Mouse (Mus musculus) kidney, postnatal 10 days (tissue): ENCODE results near the gene Rnh1.

Experiments used
- DNase-seq: peaks from one replicate; pipeline ENCODE4 v3.0.0; 2021; ENCODE audit warnings: mixed read lengths

Gene Rnh1

GRCm38 (mm10) chr7:141155362-141155761, 17.3 kb downstream of the Rnh1 start:
- DNase-seq, result peak; percentile 27

GRCm38 (mm10) chr7:141148639-141149038, 24.0 kb downstream of the Rnh1 start:
- DNase-seq, result no peak

GRCm38 (mm10) chr7:141147044-141147443, 25.6 kb downstream of the Rnh1 start:
- no peak for DNase-seq

- no peak for DNase-seq
Measured at GRCm38 (mm10) chr7:141146043-141146595, 26.5 kb downstream of the Rnh1 start.

GRCm38 (mm10) chr7:141145403-141145802, 27.3 kb downstream of the Rnh1 start:
- DNase-seq, result no peak

GRCm38 (mm10) chr7:141144650-141145049, 28.0 kb downstream of the Rnh1 start:
- DNase-seq, result no peak

- DNase-seq, result no peak
Measured at GRCm38 (mm10) chr7:141143861-141144260, 28.8 kb downstream of the Rnh1 start.

GRCm38 (mm10) chr7:141143112-141143511, 29.5 kb downstream of the Rnh1 start:
- peak; percentile 59 for DNase-seq

GRCm38 (mm10) chr7:141141326-141141725, 31.3 kb downstream of the Rnh1 start:
- DNase-seq, result no peak

GRCm38 (mm10) chr7:141131904-141132755, 40.5 kb downstream of the Rnh1 start:
- DNase-seq, result no peak

- peak; percentile 95 for DNase-seq
Measured at GRCm38 (mm10) chr7:141131024-141131820, 41.4 kb downstream of the Rnh1 start.

- no peak for DNase-seq
Measured at GRCm38 (mm10) chr7:141123517-141123856, 49.2 kb downstream of the Rnh1 start.

- DNase-seq, result peak; percentile 98
Measured at GRCm38 (mm10) chr7:141122689-141123516, 49.8 kb downstream of the Rnh1 start.

GRCm38 (mm10) chr7:141122245-141122644, 50.4 kb downstream of the Rnh1 start, which contains the start of gene Ptdss2:
Gene Ptdss2, plus strand, starts transcription at chr7:141122382.
- DNase-seq, result peak; percentile 80

- DNase-seq, result peak; percentile 75
Measured at GRCm38 (mm10) chr7:141121051-141121531, 51.6 kb downstream of the Rnh1 start.

- DNase-seq, result no peak
Measured at GRCm38 (mm10) chr7:141120605-141121004, 52.1 kb downstream of the Rnh1 start.

GRCm38 (mm10) chr7:141119487-141119886, 53.2 kb downstream of the Rnh1 start:
- no peak for DNase-seq

- DNase-seq, result peak; percentile 70
Measured at GRCm38 (mm10) chr7:141117636-141118035, 55.0 kb downstream of the Rnh1 start, which contains the start of gene Ano9. Gene Ano9, minus strand, starts transcription at chr7:141117806.

- no peak for DNase-seq
Measured at GRCm38 (mm10) chr7:141115874-141116273, 56.8 kb downstream of the Rnh1 start.
